Mouse (Mus musculus) CD8-positive naive resting alpha-beta T cell, adult 2 months (primary cell): ENCODE results near the gene Slc30a1.
A peak's percentile ranks its signal among the peaks of the same experiment; 100 is the strongest.

Experiments
- DNase-seq, 2 experiments: peaks; one replicate each; pipeline ENCODE4 v3.0.0; 2022; ENCODE audit warnings: low read depth in 2 of 2, low spot score in 2 of 2

The Slc30a1 gene

GRCm38 (mm10) chr1:191906571-191907430, at the start of gene Slc30a1:
Gene Slc30a1, plus strand, starts transcription at chr1:191906767.
- DNase-seq: peak; percentile 98 to 99

GRCm38 (mm10) chr1:191856886-191857651, 49.5 kb upstream of the Slc30a1 start:
- DNase-seq: no peak

- DNase-seq: no peak
Measured at GRCm38 (mm10) chr1:191858136-191858535, 48.4 kb upstream of the Slc30a1 start.

GRCm38 (mm10) chr1:191859847-191860246, 46.7 kb upstream of the Slc30a1 start:
- no peak for DNase-seq

GRCm38 (mm10) chr1:191861247-191861646, 45.3 kb upstream of the Slc30a1 start:
- no peak for DNase-seq

GRCm38 (mm10) chr1:191863833-191864550, 42.6 kb upstream of the Slc30a1 start:
- no peak for DNase-seq

GRCm38 (mm10) chr1:191864551-191865027, 42.0 kb upstream of the Slc30a1 start:
- DNase-seq: no peak

GRCm38 (mm10) chr1:191872076-191872710, 34.4 kb upstream of the Slc30a1 start:
- DNase-seq: no peak

GRCm38 (mm10) chr1:191875006-191875405, 31.6 kb upstream of the Slc30a1 start:
- no peak for DNase-seq

GRCm38 (mm10) chr1:191875683-191876305, 30.8 kb upstream of the Slc30a1 start:
- no peak for DNase-seq

- no peak for DNase-seq
Measured at GRCm38 (mm10) chr1:191877681-191878080, 28.9 kb upstream of the Slc30a1 start.

- DNase-seq: no peak
Measured at GRCm38 (mm10) chr1:191878518-191878921, 28.0 kb upstream of the Slc30a1 start.

- DNase-seq: no peak
Measured at GRCm38 (mm10) chr1:191880247-191880646, 26.3 kb upstream of the Slc30a1 start.

- no peak for DNase-seq
Measured at GRCm38 (mm10) chr1:191880921-191881609, 25.5 kb upstream of the Slc30a1 start.

GRCm38 (mm10) chr1:191881663-191882062, 24.9 kb upstream of the Slc30a1 start:
- DNase-seq: no peak

GRCm38 (mm10) chr1:191882474-191883206, 23.9 kb upstream of the Slc30a1 start:
- no peak for DNase-seq

GRCm38 (mm10) chr1:191883654-191884053, 22.9 kb upstream of the Slc30a1 start:
- DNase-seq: no peak

GRCm38 (mm10) chr1:191891912-191892311, 14.7 kb upstream of the Slc30a1 start:
- DNase-seq: no peak

GRCm38 (mm10) chr1:191894386-191894785, 12.2 kb upstream of the Slc30a1 start:
- no peak for DNase-seq
